Mouse (Mus musculus): Measurements from ENCODE around the gene Sc5d. TPM values are rescaled to one million over a fixed set of nuclear protein-coding genes. Genes with fewer than 3 reads are reported as not detected.

Sc5d gene
- total RNA-seq, 2 experiments from 2014 or later: 87.7 to 94.2 TPM

Other genes with a start within 250 kb of the Sc5d start
- gene Sorl1, start 140.0 kb downstream of the Sc5d start, total RNA-seq (2021): 10 to 100 TPM; 19.6 to 33.3 TPM
- under 1 TPM; 0.17 to 0.26 TPM for gene Tecta, start 135.7 kb upstream of the Sc5d start, total RNA-seq (2021)
- gene Tbcel, start 243.6 kb upstream of the Sc5d start, total RNA-seq (2021): 10 to 100 TPM; 50.0 to 76.7 TPM

All from adrenal gland, postnatal 36 days (tissue).